12 mouse cellular contexts compared by ENCODE assay signal in the genomic region with DNA sequence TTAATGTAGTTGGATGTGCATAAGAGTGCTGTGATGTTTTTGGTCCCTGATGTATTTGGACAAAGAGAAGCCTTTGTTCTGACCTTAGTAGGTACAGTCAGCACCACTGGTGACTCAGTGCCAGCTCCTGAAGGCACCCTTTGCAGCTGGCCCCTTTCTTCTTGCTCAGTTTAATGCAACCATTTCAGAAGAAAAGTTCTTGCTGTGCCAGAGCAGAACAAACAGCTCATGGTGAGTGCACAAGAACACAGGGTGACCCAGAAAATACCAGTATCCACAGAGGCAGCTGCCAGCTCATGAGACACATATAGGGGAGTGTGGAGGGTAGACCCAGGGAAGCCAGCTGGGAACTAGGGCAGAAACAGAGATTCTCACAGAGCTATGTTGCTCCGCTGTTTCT. TPM values are rescaled to one million over a fixed set of nuclear protein-coding genes. Genes with fewer than 3 reads are reported as not detected.
DNase-seq lines count a peak whose midpoint lies in the region; ATAC-seq and TF ChIP-seq lines count a peak whose summit lies in the region.
"Had no signal": no experiment of that assay in that cellular context is flagged by ENCODE, and none has a peak within 500 bp of the region (broad histone marks: within the 10 kb centered on the region; RNA-seq: fewer than 3 reads in every experiment).

No protein-coding gene starts in this region.

- no peak for DNase-seq in forebrain, embryonic 11.5 days (ENCODE audit: low spot score)
- no peak for DNase-seq in forebrain, embryonic 10.5 days (ENCODE audit: extremely low spot score, low spot score)
- DNase-seq in cerebellum, postnatal 25 days: peak; percentile 5 to 8
- DNase-seq in layer of hippocampus, adult 2 months (ENCODE audit: low spot score in 2 of 2): peak; percentile 21 to 37
- peak; percentile 16 for DNase-seq in retina, adult 2 months (ENCODE audit: low read depth, low spot score)
- DNase-seq in spleen, adult 12 weeks (ENCODE audit: low spot score): no peak
- DNase-seq in thymus, adult 2 months: no peak
- DNase-seq in heart, postnatal 36 days: no peak
- DNase-seq: gastrocnemius, postnatal 14 days had no signal

- no peak overlapping the region for H3K27ac ChIP-seq in forebrain, embryonic 11.5 days (ENCODE audit: low read depth, low read length)
- H3K27ac ChIP-seq in forebrain, embryonic 10.5 days: no peak overlapping the region
- H3K27ac ChIP-seq in layer of hippocampus, adult 2 months: peak overlapping the region; percentile 84
- H3K27ac ChIP-seq in thymus, adult 2 months (ENCODE audit: control insufficient read depth, insufficient read depth, low read length): no peak overlapping the region
- H3K27ac ChIP-seq: midbrain, embryonic 12.5 days had no signal

- WGBS in forebrain, embryonic 11.5 days: 89% methylated on average over 1 of the region's 1 CpGs
- WGBS in forebrain, embryonic 10.5 days: 84% methylated on average over 1 of the region's 1 CpGs
- 96% methylated on average over 1 of the region's 1 CpGs for WGBS in thymus, adult 2 months

- no peaks in the 10 kb centered on the region for H3K27me3 ChIP-seq in forebrain, embryonic 11.5 days (ENCODE audit: control insufficient read depth, insufficient read depth, low read length)
- no peaks in the 10 kb centered on the region for H3K27me3 ChIP-seq in forebrain, embryonic 10.5 days (ENCODE audit: poor library complexity, severe bottlenecking)
- H3K27me3 ChIP-seq in thymus, adult 2 months (ENCODE audit: control insufficient read depth, insufficient read depth, low read length): no peaks in the 10 kb centered on the region
- H3K27me3 ChIP-seq: midbrain, embryonic 12.5 days had no signal

- no peaks in the 10 kb centered on the region for H3K36me3 ChIP-seq in forebrain, embryonic 11.5 days (ENCODE audit: control insufficient read depth, insufficient read depth, low read length)
- H3K36me3 ChIP-seq in forebrain, embryonic 10.5 days (replicated peaks): peaks cover 5% of the 10 kb centered on the region; the same call in 1 of the 2 replicates
- no peaks in the 10 kb centered on the region for H3K36me3 ChIP-seq in thymus, adult 2 months (ENCODE audit: control insufficient read depth, insufficient read depth, low read length)
- H3K36me3 ChIP-seq: midbrain, embryonic 12.5 days had no signal

- intact Hi-C loops in heart, postnatal 36 days (cut with DNase I): loop anchor here (10.0 kb wide), 1 partner anchor 1024 kb away; no protein-coding TSS in a partner anchor

- H3K9ac ChIP-seq in forebrain, embryonic 11.5 days (ENCODE audit: low read length): no peak overlapping the region
- H3K9ac ChIP-seq: midbrain, embryonic 12.5 days had no signal

- ATAC-seq in forebrain, embryonic 11.5 days (replicated peaks; ENCODE audit: low FRiP score): 0 out of 2 replicates have a peak, but pooled peaks have one; percentile 36

- no peaks in the 10 kb centered on the region for H3K4me1 ChIP-seq in forebrain, embryonic 11.5 days (replicated peaks; ENCODE audit: control insufficient read depth, insufficient read depth, low read length)
- no peaks in the 10 kb centered on the region for H3K4me1 ChIP-seq in forebrain, embryonic 10.5 days
- H3K4me1 ChIP-seq in thymus, adult 2 months (replicated peaks; ENCODE audit: control insufficient read depth, insufficient read depth, low read length): no peaks in the 10 kb centered on the region
- H3K4me1 ChIP-seq: midbrain, embryonic 12.5 days had no signal

- no peak overlapping the region for H3K4me2 ChIP-seq in forebrain, embryonic 11.5 days (ENCODE audit: low read depth, low read length, severe bottlenecking)
- H3K4me2 ChIP-seq: liver, embryonic 11.5 days; midbrain, embryonic 12.5 days had no signal

- H3K9me3 ChIP-seq in forebrain, embryonic 11.5 days (ENCODE audit: control insufficient read depth, low read length): no peaks in the 10 kb centered on the region
- no peaks in the 10 kb centered on the region for H3K9me3 ChIP-seq in forebrain, embryonic 10.5 days
- H3K9me3 ChIP-seq: midbrain, embryonic 12.5 days had no signal

- no peak for TF ChIP-seq CTCF in layer of hippocampus, adult 2 months (conservative IDR thresholded peaks at IDR 0.05)
- no peak for TF ChIP-seq CTCF in thymus, adult 2 months (IDR thresholded peaks at IDR 0.05; ENCODE audit: borderline replicate concordance, control insufficient read depth, extremely low read depth, insufficient read depth, low read length, poor library complexity)

- no peak overlapping the region for H3K4me3 ChIP-seq in forebrain, embryonic 11.5 days (ENCODE audit: low read depth, low read length)
- H3K4me3 ChIP-seq in forebrain, embryonic 10.5 days: no peak overlapping the region
- H3K4me3 ChIP-seq in layer of hippocampus, adult 2 months: no peak overlapping the region
- H3K4me3 ChIP-seq in thymus, adult 2 months (ENCODE audit: control insufficient read depth, insufficient read depth, low read length): no peak overlapping the region
- H3K4me3 ChIP-seq: midbrain, embryonic 12.5 days had no signal

- no peak for TF ChIP-seq POLR2A in thymus, adult 2 months (IDR thresholded peaks at IDR 0.05; ENCODE audit: control insufficient read depth, extremely low read depth, insufficient read depth, low read length, poor library complexity)

RNA-seq across cellular contexts. Expression of gene Cyp2j13, which starts 48.9 kb away (rescaled TPM):
- 0.24 TPM in 1 of 2 replicates, not detected in the other for polyA plus RNA-seq in forebrain, embryonic 11.5 days (2014; fragmentation: Nextera tagmentation; extraction: Ambion mirVana)
- polyA plus RNA-seq in forebrain, embryonic 10.5 days (2016; fragmentation: Nextera tagmentation; extraction: Ambion mirVana): 0.09 and 0.21 TPM in 2 replicates
- 1 to 10 TPM; 1.6 to 2.2 TPM for total RNA-seq in layer of hippocampus, adult 2 months (2021)
- 0.18 and 0.23 TPM in 2 replicates for polyA plus RNA-seq in thymus, adult 2 months (2012; rRNA removed)
- total RNA-seq in heart, postnatal 36 days (2021): not detected
- total RNA-seq: gastrocnemius, postnatal 14 days had no signal
- polyA plus RNA-seq: intestine, embryonic 14.5 days; liver, embryonic 11.5 days; midbrain, embryonic 12.5 days had no signal

Comparison
In these comparisons a context has a peak if more than half of its experiments do, and no peak if none do; other contexts are left out.
1. DNase-seq: peak in cerebellum, postnatal 25 days (2 of 2), layer of hippocampus, adult 2 months (2 of 2) and retina, adult 2 months (single experiment); none in forebrain, embryonic 11.5 days (single experiment), forebrain, embryonic 10.5 days (single experiment), spleen, adult 12 weeks (single experiment), thymus, adult 2 months (single experiment) and heart, postnatal 36 days (0 of 2).